In the genomic region with DNA sequence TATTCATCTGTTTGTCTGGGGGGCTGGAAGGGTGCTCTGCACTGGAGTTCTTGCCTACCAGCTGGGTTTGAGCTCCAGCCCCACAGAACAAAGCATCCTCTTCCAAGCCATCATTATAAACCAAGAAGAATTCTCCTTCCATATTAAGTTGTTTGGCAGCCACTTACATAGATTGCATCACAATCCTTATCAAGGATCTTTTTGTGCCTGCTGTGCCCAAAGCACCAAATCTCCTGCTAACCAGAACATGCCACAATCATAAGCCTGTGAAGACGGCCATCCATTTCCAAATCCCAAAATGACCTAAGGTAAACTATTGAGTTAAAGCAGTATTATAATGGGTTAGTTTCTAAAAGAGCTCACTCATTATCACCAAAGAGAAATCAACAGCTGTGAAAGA, we compare ENCODE assay signal across 30 mouse cellular contexts. TPM values are rescaled to one million over a fixed set of nuclear protein-coding genes. Genes with fewer than 3 reads are reported as not detected.
DNase-seq lines count a peak whose midpoint lies in the region; ATAC-seq and TF ChIP-seq lines count a peak whose summit lies in the region.
"Had no signal": no experiment of that assay in that cellular context is flagged by ENCODE, and none has a peak within 500 bp of the region (broad histone marks: within the 10 kb centered on the region; RNA-seq: fewer than 3 reads in every experiment).

No protein-coding gene starts in this region.

- no peak overlapping the region for H3ac ChIP-seq in myocyte (ENCODE audit: control insufficient read depth, insufficient read length)

- no peak for TF ChIP-seq CTCF in forebrain, postnatal 0 days (IDR thresholded peaks at IDR 0.05; ENCODE audit: low read depth)
- no peak for TF ChIP-seq CTCF in liver, adult 2 months (IDR thresholded peaks at IDR 0.05; ENCODE audit: low read depth, low read length)

- peaks cover 54% of the 10 kb centered on the region for H3K79me2 ChIP-seq in liver, adult 2 months (ENCODE audit: control insufficient read depth, insufficient read depth, low read length)
- peaks cover 99% of the 10 kb centered on the region for H3K79me2 ChIP-seq in myocyte (ENCODE audit: control insufficient read depth, insufficient read depth)

- H3K27me3 ChIP-seq in forebrain, postnatal 0 days (ENCODE audit: insufficient read depth, low read length), result no peaks in the 10 kb centered on the region
- no peaks in the 10 kb centered on the region for H3K27me3 ChIP-seq in forebrain, embryonic 10.5 days (ENCODE audit: poor library complexity, severe bottlenecking)
- H3K27me3 ChIP-seq in liver, adult 2 months (ENCODE audit: control insufficient read depth, insufficient read depth, low read length), result no peaks in the 10 kb centered on the region
- no peaks in the 10 kb centered on the region for H3K27me3 ChIP-seq in myocyte (ENCODE audit: control insufficient read depth, insufficient read depth, insufficient read length)
- H3K27me3 ChIP-seq in midbrain, embryonic 13.5 days, result no peaks in the 10 kb centered on the region
- H3K27me3 ChIP-seq: CH12.LX; embryonic facial prominence, embryonic 13.5 days; forebrain, embryonic 15.5 days; heart, embryonic 12.5 days; heart, embryonic 15.5 days; hindbrain, embryonic 13.5 days had no signal

- WGBS in forebrain, postnatal 0 days, result 16% methylated on average over 1 of the region's 1 CpGs
- WGBS in forebrain, embryonic 10.5 days, result 74% methylated on average over 1 of the region's 1 CpGs
- 19% methylated on average over 1 of the region's 1 CpGs for WGBS in liver, adult 2 months
- WGBS in midbrain, embryonic 13.5 days, result 80% methylated on average over 1 of the region's 1 CpGs

- H3K27ac ChIP-seq in forebrain, postnatal 0 days (ENCODE audit: low read depth, low read length), result no peak overlapping the region
- H3K27ac ChIP-seq in forebrain, embryonic 10.5 days, result no peak overlapping the region
- H3K27ac ChIP-seq in liver, adult 2 months (replicated peaks; ENCODE audit: insufficient read depth, low read depth, low read length), result no peak overlapping the region
- no peak overlapping the region for H3K27ac ChIP-seq in midbrain, embryonic 13.5 days
- H3K27ac ChIP-seq: embryonic facial prominence, embryonic 10.5 days; embryonic facial prominence, embryonic 13.5 days; forebrain, embryonic 15.5 days; heart, embryonic 15.5 days; hindbrain, embryonic 10.5 days; hindbrain, embryonic 13.5 days had no signal

- TF ChIP-seq POLR2A in liver, adult 2 months (IDR thresholded peaks at IDR 0.05; ENCODE audit: extremely low read depth, insufficient read depth, low read length), result no peak
- no peak for TF ChIP-seq POLR2A in myocyte (IDR thresholded peaks at IDR 0.05; ENCODE audit: insufficient read length, low read depth)

- no peak overlapping the region for H3K4me2 ChIP-seq in forebrain, postnatal 0 days (ENCODE audit: low read depth)
- H3K4me2 ChIP-seq in myocyte (ENCODE audit: low read depth), result no peak overlapping the region
- H3K4me2 ChIP-seq in midbrain, embryonic 13.5 days (replicated peaks), result no peak overlapping the region
- H3K4me2 ChIP-seq: embryonic facial prominence, embryonic 13.5 days; forebrain, embryonic 15.5 days; heart, embryonic 12.5 days; heart, embryonic 15.5 days; hindbrain, embryonic 13.5 days had no signal

- H3K36me3 ChIP-seq in forebrain, postnatal 0 days (ENCODE audit: insufficient read depth), result peaks cover 2% of the 10 kb centered on the region; the same call in 1 of the 2 replicates
- peaks cover 17% of the 10 kb centered on the region for H3K36me3 ChIP-seq in forebrain, embryonic 10.5 days (replicated peaks)
- no peaks in the 10 kb centered on the region for H3K36me3 ChIP-seq in liver, adult 2 months (ENCODE audit: control insufficient read depth, insufficient read depth, low read length)
- H3K36me3 ChIP-seq in myocyte (ENCODE audit: control insufficient read depth, insufficient read depth), result no peaks in the 10 kb centered on the region
- no peaks in the 10 kb centered on the region for H3K36me3 ChIP-seq in midbrain, embryonic 13.5 days
- H3K36me3 ChIP-seq: forebrain, embryonic 15.5 days; heart, embryonic 15.5 days; hindbrain, embryonic 13.5 days had no signal

- no peaks in the 10 kb centered on the region for H3K9me3 ChIP-seq in forebrain, postnatal 0 days (ENCODE audit: low read length)
- no peaks in the 10 kb centered on the region for H3K9me3 ChIP-seq in forebrain, embryonic 10.5 days
- no peaks in the 10 kb centered on the region for H3K9me3 ChIP-seq in midbrain, embryonic 13.5 days
- H3K9me3 ChIP-seq: embryonic facial prominence, embryonic 10.5 days; embryonic facial prominence, embryonic 13.5 days; forebrain, embryonic 15.5 days; G1E; heart, embryonic 12.5 days; heart, embryonic 15.5 days; hindbrain, embryonic 10.5 days; hindbrain, embryonic 13.5 days had no signal

- peak; percentile 20; the same call in 1 of the 2 replicates for ATAC-seq in forebrain, postnatal 0 days
- no peak for ATAC-seq in midbrain, embryonic 13.5 days
- ATAC-seq: forebrain, embryonic 15.5 days; hindbrain, embryonic 16.5 days had no signal

- H3K4me1 ChIP-seq in forebrain, postnatal 0 days (ENCODE audit: insufficient read depth), result 0 out of 2 replicates have a peak, but pooled peaks cover 2% of the 10 kb centered on the region
- 0 out of 2 replicates have a peak, but pooled peaks cover 4% of the 10 kb centered on the region for H3K4me1 ChIP-seq in forebrain, embryonic 10.5 days
- peaks cover 47% of the 10 kb centered on the region for H3K4me1 ChIP-seq in liver, adult 2 months (ENCODE audit: control insufficient read depth, insufficient read depth, low read length)
- H3K4me1 ChIP-seq in midbrain, embryonic 13.5 days (replicated peaks), result peaks cover 13% of the 10 kb centered on the region; the same call in 1 of the 2 replicates
- H3K4me1 ChIP-seq: embryonic facial prominence, embryonic 10.5 days; hindbrain, embryonic 10.5 days had no signal

- no peak overlapping the region for H3K9ac ChIP-seq in forebrain, postnatal 0 days
- H3K9ac ChIP-seq in liver, adult 2 months (ENCODE audit: low read depth, low read length), result no peak overlapping the region
- no peak overlapping the region for H3K9ac ChIP-seq in midbrain, embryonic 13.5 days (replicated peaks)
- H3K9ac ChIP-seq: embryonic facial prominence, embryonic 13.5 days; forebrain, embryonic 15.5 days; heart, embryonic 12.5 days; heart, embryonic 15.5 days; hindbrain, embryonic 13.5 days had no signal

- no peak overlapping the region for H3K4me3 ChIP-seq in forebrain, postnatal 0 days (ENCODE audit: low read depth, low read length)
- no peak overlapping the region for H3K4me3 ChIP-seq in forebrain, embryonic 10.5 days
- H3K4me3 ChIP-seq in liver, adult 2 months (ENCODE audit: insufficient read depth, low read depth, low read length), result no peak overlapping the region
- H3K4me3 ChIP-seq in myocyte, result no peak overlapping the region
- no peak overlapping the region for H3K4me3 ChIP-seq in midbrain, embryonic 13.5 days (replicated peaks)
- H3K4me3 ChIP-seq: embryonic facial prominence, embryonic 10.5 days; embryonic facial prominence, embryonic 13.5 days; erythroblast, embryonic 14.5 days; forebrain, embryonic 15.5 days; heart, embryonic 12.5 days; heart, embryonic 15.5 days; hindbrain, embryonic 10.5 days; hindbrain, embryonic 13.5 days had no signal

- DNase-seq in forebrain, postnatal 0 days, result no peak
- no peak for DNase-seq in forebrain, embryonic 10.5 days (ENCODE audit: extremely low spot score, low spot score)
- peak; percentile 77 for DNase-seq in liver, adult 2 months (ENCODE audit: extremely low read depth, low read depth, low spot score)
- no peak for DNase-seq in liver
- peak; percentile 30 for DNase-seq in NIH3T3 (ENCODE audit: low read depth)
- DNase-seq: adrenal gland, adult 2 months; adrenal gland, postnatal 14 days; B cell, adult 2 months; cerebellum, adult 11-12 months; cerebellum, adult 8-10 months; cerebellum, postnatal 10 days; cerebellum, postnatal 36 days; embryo, embryonic 11 days; gastrocnemius, postnatal 25 days; heart, adult 18-20 months; heart, postnatal 10 days; heart, postnatal 36 days had no signal

TF ChIP-seq in myocyte, 11 proteins besides CTCF, POLR2A, EP300 and RAD21:
- TF ChIP-seq TCF12 (IDR thresholded peaks at IDR 0.05; ENCODE audit: insufficient read depth, poor library complexity, severe bottlenecking), result no peak
- 0 out of 2 replicates have a peak, but pooled peaks have one; percentile 17 for TF ChIP-seq CEBPB (IDR thresholded peaks at IDR 0.05; ENCODE audit: insufficient read depth, poor library complexity, severe bottlenecking)

RNA-seq across cellular contexts. Expression of a gene that starts 25.9 kb away (rescaled TPM):
- 35.4 and 50.8 TPM in 2 replicates for total RNA-seq in forebrain, postnatal 0 days (2014; rRNA removed)
- polyA plus RNA-seq in forebrain, postnatal 0 days (2015; fragmentation: Nextera tagmentation; extraction: Ambion mirVana), result 22.7 and 26.7 TPM in 2 replicates
- 15.2 and 15.4 TPM in 2 replicates for polyA plus RNA-seq in forebrain, embryonic 10.5 days (2016; fragmentation: Nextera tagmentation; extraction: Ambion mirVana)
- total RNA-seq in liver, adult 2 months (2014; rRNA removed), result 19.2 and 21.3 TPM in 2 replicates
- polyA plus RNA-seq in liver, adult 2 months (2012; rRNA removed), result 8.2 and 11.4 TPM in 2 replicates
- polyA plus RNA-seq in myocyte (2012; fragmentation: generic; extraction: Trizol), result 15.4 TPM
- polyA plus RNA-seq in midbrain, embryonic 13.5 days (2015; fragmentation: Nextera tagmentation; extraction: Ambion mirVana), result 21.4 TPM in 2 replicates

Comparison
In these comparisons a context has a peak if more than half of its experiments do, and no peak if none do; other contexts are left out.
1. DNase-seq: peak in liver, adult 2 months (single experiment) and NIH3T3 (single experiment); none in forebrain, postnatal 0 days (single experiment), forebrain, embryonic 10.5 days (single experiment) and liver (single experiment).